In genomic region chr13:85278951-85279350, GRCm38 (mm10) we compare ENCODE assay signal across 23 mouse cellular contexts.
"Had no signal": no experiment of that assay in that cellular context is flagged by ENCODE, and none has a peak within 500 bp of the region (broad histone marks: within the 10 kb centered on the region; RNA-seq: fewer than 3 reads in every experiment).

No protein-coding gene starts in this region.

- ATAC-seq: liver, postnatal 0 days had no signal

- H3K4me1 ChIP-seq: limb, embryonic 12.5 days; limb, embryonic 15.5 days; neural tube, embryonic 12.5 days had no signal

- H3K4me3 ChIP-seq: layer of hippocampus, adult 2 months; limb, embryonic 12.5 days; limb, embryonic 15.5 days; megakaryocyte, embryonic 14.5 days; neural tube, embryonic 12.5 days; neural tube, embryonic 15.5 days had no signal

- H3K4me2 ChIP-seq: limb, embryonic 12.5 days; limb, embryonic 15.5 days; liver, embryonic 11.5 days; lung, embryonic 14.5 days; midbrain, embryonic 11.5 days; neural tube, embryonic 12.5 days; neural tube, embryonic 15.5 days had no signal

- DNase-seq: kidney, adult 2 months; kidney, postnatal 25 days; layer of hippocampus, adult 9-11 months; liver, postnatal 0 days; lung, embryonic 14.5 days; midbrain, embryonic 14.5 days; right cerebral cortex, adult 18-20 months; right cerebral cortex, postnatal 14 days; right cerebral cortex, postnatal 4 days; thymus, adult 2 months; thymus, postnatal 25 days had no signal

- H3K27ac ChIP-seq: kidney, postnatal 0 days; layer of hippocampus, adult 2 months; limb, embryonic 12.5 days; limb, embryonic 15.5 days; liver, embryonic 14.5 days; macrophage; neural tube, embryonic 12.5 days; neural tube, embryonic 15.5 days; stomach, postnatal 0 days had no signal

- H3K9me3 ChIP-seq: limb, embryonic 12.5 days; limb, embryonic 15.5 days; megakaryocyte, embryonic 14.5 days; neural tube, embryonic 12.5 days; neural tube, embryonic 15.5 days had no signal

- H3K9ac ChIP-seq: limb, embryonic 12.5 days; limb, embryonic 15.5 days; liver, embryonic 14.5 days; liver, postnatal 0 days; lung, embryonic 14.5 days; neural tube, embryonic 12.5 days; neural tube, embryonic 15.5 days had no signal

- H3K27me3 ChIP-seq: limb, embryonic 12.5 days; limb, embryonic 15.5 days; megakaryocyte, embryonic 14.5 days; neural tube, embryonic 12.5 days; neural tube, embryonic 15.5 days had no signal

- H3K36me3 ChIP-seq: limb, embryonic 12.5 days; limb, embryonic 15.5 days; neural tube, embryonic 12.5 days; neural tube, embryonic 15.5 days had no signal
